Mouse (Mus musculus) intestine, embryonic 16.5 days (tissue): ENCODE data around the gene Dph1. TPM values are rescaled to one million over a fixed set of nuclear protein-coding genes. Genes with fewer than 3 reads are reported as not detected.
"Not testable (repeated sequence)": the region's sequence is repeated elsewhere in the genome, so short reads cannot be mapped to it uniquely, and the experiment has no call there.

Experiments used
- ATAC-seq: fragments of 200-750 bp; cut with Nextera tagmentation; 2 replicates; pipeline ENCODE4 v1.8.0; 2017; ENCODE audit warnings: moderate TSS enrichment, moderate library complexity
- H3K27ac ChIP-seq: fragments of 300-500 bp; sonication (generic); 2 replicates; pipeline ENCODE4 v1.5.1; 2014; ENCODE audit warnings: mild to moderate bottlenecking, low read length
- H3K27me3 ChIP-seq: fragments of 300-500 bp; sonication (generic); replicated peaks from 2 replicates; pipeline ENCODE4 v1.6.1; 2014; ENCODE audit warnings: low read length, control low read depth, mixed read lengths; ENCODE audit not compliant: control insufficient read depth, insufficient read depth
- H3K36me3 ChIP-seq: fragments of 300-500 bp; sonication (generic); 2 replicates; pipeline ENCODE4 v1.6.1; 2014; ENCODE audit warnings: low read length, control low read depth; ENCODE audit not compliant: control insufficient read depth, insufficient read depth
- H3K4me1 ChIP-seq: fragments of 300-500 bp; sonication (generic); 2 replicates; pipeline ENCODE4 v1.6.1; 2014; ENCODE audit warnings: low read length, control low read depth, mixed read lengths; ENCODE audit not compliant: control insufficient read depth, insufficient read depth
- H3K4me2 ChIP-seq: fragments of 300-500 bp; sonication (generic); 2 replicates; pipeline ENCODE4 v1.6.1; 2014; ENCODE audit warnings: low read depth, low read length, control low read depth
- H3K4me3 ChIP-seq: fragments of 300-500 bp; sonication (generic); 2 replicates; pipeline ENCODE4 v1.5.1; 2014; ENCODE audit warnings: mild to moderate bottlenecking, low read length
- H3K9ac ChIP-seq: fragments of 300-500 bp; sonication (generic); 2 replicates; pipeline ENCODE4 v1.6.1; 2014; ENCODE audit warnings: low read depth, low read length
- H3K9me3 ChIP-seq: fragments of 300-500 bp; sonication (generic); 2 replicates; pipeline ENCODE4 v1.6.1; 2016; ENCODE audit warnings: low read length, control low read depth; ENCODE audit not compliant: control insufficient read depth
- WGBS: fragments of 180-500 bp; shearing (Covaris S2); extraction: QIAGEN DNeasy Blood & Tissue Kit; methylation state at CpG from one replicate; pipeline ENCODE4 v1.1.7; 2014; 5-methylcytosine and 5-hydroxymethylcytosine counted together
- polyA plus RNA-seq: library from polyadenylated mRNA; unstranded; fragments of >200 nt; fragmentation: Nextera tagmentation; extraction: Ambion mirVana; gene quantifications from 2 replicates; pipeline ENCODE4 v1.2.1, GENCODE M21; 2015

The Dph1 gene
- polyA plus RNA-seq, 1 experiment from 2014 or later: 22.7 TPM

DNA sequence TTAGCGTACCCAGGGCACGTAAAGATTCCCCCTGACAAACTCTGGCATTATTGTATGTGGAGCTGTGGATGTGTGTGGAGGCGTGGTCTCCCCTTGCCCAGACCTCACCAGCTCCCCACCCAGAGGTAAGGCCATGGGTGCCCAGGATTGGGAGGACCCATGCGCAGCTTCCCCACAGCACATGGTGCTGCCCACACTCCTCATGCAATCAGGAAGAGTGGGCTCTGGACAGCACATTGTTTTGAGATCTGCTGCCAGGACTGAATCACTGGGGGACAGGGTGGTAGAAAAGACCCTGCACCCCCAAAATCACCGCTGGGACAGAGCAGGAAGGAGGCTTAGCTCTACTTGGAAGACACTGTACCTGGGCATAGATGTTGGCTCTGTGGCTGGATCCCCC is 6.5 kb downstream of the Dph1 start:
- no peaks in the 10 kb centered on the region for H3K27me3 ChIP-seq
- H3K9ac ChIP-seq: no peak overlapping the region
- H3K9me3 ChIP-seq: no peaks in the 10 kb centered on the region
- H3K4me1 ChIP-seq: peaks cover 7% of the 10 kb centered on the region
- H3K4me2 ChIP-seq: no peak overlapping the region
- no peak overlapping the region for H3K4me3 ChIP-seq
- 92% methylated on average over 5 of the region's 5 CpGs for WGBS
- no peak overlapping the region for H3K27ac ChIP-seq
- no peak for ATAC-seq
- H3K36me3 ChIP-seq: peaks cover 12% of the 10 kb centered on the region

DNA sequence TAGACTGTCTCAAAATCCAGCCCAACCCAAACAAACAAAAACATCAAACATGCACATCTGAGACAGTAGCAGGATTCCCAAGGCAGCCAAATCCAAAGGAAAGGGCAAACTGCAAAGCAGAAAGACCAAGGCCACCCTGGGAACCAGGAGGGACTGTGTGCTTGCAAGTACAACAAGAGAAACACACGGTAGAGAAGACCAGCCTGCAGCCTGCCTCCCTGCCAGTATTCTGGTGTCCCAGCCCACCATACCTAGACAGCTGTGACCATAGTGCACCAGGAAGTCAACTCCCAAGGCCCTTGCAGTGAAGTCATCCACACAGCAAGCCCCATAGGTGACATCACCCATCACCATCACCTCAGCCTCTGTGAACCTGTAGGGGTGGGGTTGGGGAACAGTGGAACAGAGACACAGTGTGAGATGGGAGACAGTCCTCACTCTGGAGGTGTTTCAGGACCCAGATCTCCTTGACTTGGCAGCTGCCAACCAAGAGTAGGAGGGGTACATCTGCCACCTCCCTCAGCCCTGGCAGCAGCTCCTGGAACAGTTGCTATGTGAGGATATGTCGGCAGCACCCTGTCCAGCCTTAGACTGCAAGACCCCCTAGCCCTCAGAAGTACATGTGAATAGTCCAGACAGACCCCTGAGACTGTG is 7.0 kb downstream of the Dph1 start:
- no peak for ATAC-seq
- no peak overlapping the region for H3K4me3 ChIP-seq
- no peaks in the 10 kb centered on the region for H3K9me3 ChIP-seq
- H3K36me3 ChIP-seq: peaks cover 12% of the 10 kb centered on the region
- H3K4me1 ChIP-seq: peaks cover 5% of the 10 kb centered on the region
- no peaks in the 10 kb centered on the region for H3K27me3 ChIP-seq
- 89% methylated on average over 2 of the region's 2 CpGs for WGBS
- no peak overlapping the region; the same call in 1 of the 2 replicates for H3K9ac ChIP-seq
- H3K27ac ChIP-seq: no peak overlapping the region
- no peak overlapping the region for H3K4me2 ChIP-seq

- Histone ChIP-seq H3K9ac (peak within 1 kb of the TSS; percentile 88), H3K4me2 (peak within 1 kb of the TSS; percentile 87), H3K27ac (peak within 1 kb of the TSS; percentile 71), H3K27me3 (no peaks in the 10 kb centered on the region), H3K4me1 (peaks cover 18% of the 10 kb centered on the region), H3K36me3 (peaks cover 7% of the 10 kb centered on the region), H3K9me3 (no peaks in the 10 kb centered on the region), H3K4me3 (peak within 1 kb of the TSS; percentile 82)
- peak; percentile 96 for ATAC-seq
- under 1% methylated on average over 33 of the region's 33 CpGs for WGBS
Measured at GRCm38 (mm10) chr11:75178672-75179208, 12.3 kb downstream of the Dph1 start, which contains the start of gene Ovca2. Gene Ovca2 (minus strand): TSS chr11:75178835.

DNA sequence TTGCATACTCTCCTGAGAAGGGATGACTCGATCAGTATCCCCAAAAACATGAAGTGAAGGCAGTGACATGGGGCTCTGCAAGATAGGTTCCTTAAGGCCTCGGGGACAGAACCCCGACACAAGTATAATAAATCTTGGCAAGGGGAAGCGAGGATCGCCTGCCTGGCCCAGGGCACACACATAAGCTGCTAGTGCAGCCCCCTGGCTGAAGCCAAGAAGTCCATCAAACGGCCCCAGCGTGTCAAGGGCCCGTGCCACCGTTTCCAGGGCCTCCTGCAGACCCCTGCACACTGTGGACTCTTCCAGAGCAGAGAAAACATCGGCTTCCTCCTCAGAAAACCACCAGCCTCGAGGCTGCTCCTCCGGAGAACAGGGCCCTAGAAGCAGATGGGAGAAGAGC is 13.0 kb downstream of the Dph1 start:
- Histone ChIP-seq H3K4me1 (peaks cover 20% of the 10 kb centered on the region), H3K36me3 (peaks cover 3% of the 10 kb centered on the region), H3K9me3 (no peaks in the 10 kb centered on the region), H3K4me3 (peak overlapping the region; percentile 82), H3K27ac (peak overlapping the region; percentile 71; the same call in 1 of the 2 replicates), H3K9ac (peak overlapping the region; percentile 88), H3K27me3 (peaks cover 3% of the 10 kb centered on the region), H3K4me2 (peak overlapping the region; percentile 87)
- no peak for ATAC-seq
- WGBS: 40% methylated on average over 12 of the region's 12 CpGs

- H3K27ac ChIP-seq, H3K9ac ChIP-seq, H3K4me2 ChIP-seq, ATAC-seq, H3K36me3 ChIP-seq, H3K4me3 ChIP-seq, H3K9me3 ChIP-seq: not testable (repeated sequence)
- Histone ChIP-seq H3K27me3 (peaks cover 29% of the 10 kb centered on the region), H3K4me1 (peaks cover 44% of the 10 kb centered on the region)
- 72% methylated on average over 6 of the region's 6 CpGs for WGBS
Measured at GRCm38 (mm10) chr11:75174574-75174973, 16.5 kb downstream of the Dph1 start.

DNA sequence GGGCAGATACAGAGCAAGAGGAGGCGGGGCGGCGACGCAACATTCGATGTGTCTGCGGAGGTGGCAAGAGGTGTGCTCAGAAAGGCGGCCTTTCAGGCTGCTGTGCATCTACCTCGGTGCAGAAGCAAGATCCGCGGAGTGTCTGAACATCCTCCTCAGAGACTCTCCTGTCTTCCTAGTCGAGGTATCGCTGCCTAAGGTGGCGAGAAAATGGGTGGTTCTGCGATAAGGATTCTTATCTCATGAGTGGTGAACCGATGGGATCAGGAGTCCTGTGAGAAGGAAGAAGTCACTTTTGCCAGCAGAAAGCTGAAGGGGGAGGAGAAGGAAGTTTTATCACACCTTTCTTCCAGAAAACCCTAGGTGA is 17.3 kb downstream of the Dph1 start:
- H3K4me3 ChIP-seq: peak overlapping the region; percentile 67
- 0 out of 2 replicates have a peak overlapping the region, but pooled peaks have one; percentile 56 for H3K9ac ChIP-seq

DNA sequence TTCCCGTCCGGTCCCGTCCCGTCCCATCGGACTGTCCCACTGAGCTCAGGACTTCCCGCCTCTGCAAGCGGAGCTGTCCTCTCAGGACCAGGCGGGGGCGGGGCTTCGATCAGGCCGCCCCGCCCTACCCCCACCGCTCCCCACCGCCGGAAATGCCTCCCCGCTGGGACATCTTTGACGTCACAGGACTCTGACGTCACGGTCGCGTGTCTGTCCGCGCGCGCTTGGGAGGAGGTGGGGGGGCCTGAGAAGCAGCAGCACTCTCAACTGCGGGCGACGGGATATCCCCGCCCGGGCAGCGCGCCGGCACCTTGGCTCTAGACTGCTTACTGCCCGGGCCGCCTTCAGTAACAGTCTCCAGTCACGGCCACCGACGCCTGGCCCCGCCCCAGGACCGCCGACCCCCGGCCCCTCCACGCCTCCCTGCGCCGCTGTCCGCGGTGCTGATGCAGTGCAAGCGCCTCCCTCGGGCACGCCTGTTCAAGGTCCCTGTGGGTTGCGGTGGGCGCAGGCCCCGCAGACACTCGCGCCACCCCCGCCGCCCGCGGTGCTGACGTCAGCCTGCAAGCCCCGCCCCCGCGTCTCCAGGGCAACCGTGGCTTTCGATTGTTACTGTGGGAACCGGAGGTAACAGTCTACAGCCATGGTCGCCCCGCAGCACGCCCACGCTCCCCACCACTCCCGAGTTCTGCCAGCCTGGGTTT is 17.8 kb downstream of the Dph1 start:
- ATAC-seq: peak; percentile 60
- Histone ChIP-seq H3K9ac (peak overlapping the region; percentile 56; the same call in 1 of the 2 replicates), H3K27me3 (peaks cover 39% of the 10 kb centered on the region), H3K4me1 (peaks cover 48% of the 10 kb centered on the region), H3K4me3 (peak overlapping the region; percentile 67), H3K36me3 (no peaks in the 10 kb centered on the region), H3K4me2 (peak overlapping the region; percentile 96), H3K9me3 (no peaks in the 10 kb centered on the region), H3K27ac (no peak overlapping the region)
- under 1% methylated on average over 65 of the region's 71 CpGs for WGBS

More for the DNA sequence above, 17.3 kb downstream of the Dph1 start:
- Histone ChIP-seq H3K4me1 (peaks cover 46% of the 10 kb centered on the region), H3K4me2 (peak overlapping the region; percentile 96), H3K27me3 (peaks cover 35% of the 10 kb centered on the region), H3K27ac (no peak overlapping the region), H3K36me3 (no peaks in the 10 kb centered on the region), H3K9me3 (no peaks in the 10 kb centered on the region)
- ATAC-seq: no peak
- WGBS: 2% methylated on average over 15 of the region's 15 CpGs

GRCm38 (mm10) chr11:75172151-75173094 is 18.6 kb downstream of the Dph1 start:
- Histone ChIP-seq H3K9me3 (no peaks in the 10 kb centered on the region), H3K27me3 (peaks cover 47% of the 10 kb centered on the region), H3K36me3 (no peaks in the 10 kb centered on the region), H3K27ac (no peak overlapping the region), H3K9ac (peak overlapping the region; percentile 56; the same call in 1 of the 2 replicates), H3K4me3 (peak overlapping the region; percentile 67), H3K4me1 (peaks cover 41% of the 10 kb centered on the region), H3K4me2 (peak overlapping the region; percentile 96)
- no peak for ATAC-seq
- WGBS: under 1% methylated on average over 75 of the region's 75 CpGs
